Mouse (Mus musculus) cerebellum, postnatal 36 days (tissue): ENCODE measurements around the gene Pde1c.

ENCODE experiments used
- DNase-seq, 2 experiments: peaks; one replicate each; pipeline ENCODE4 v3.0.0; 2021 to 2022; ENCODE audit warnings: mixed read lengths in 2 of 2

Gene Pde1c

DNA sequence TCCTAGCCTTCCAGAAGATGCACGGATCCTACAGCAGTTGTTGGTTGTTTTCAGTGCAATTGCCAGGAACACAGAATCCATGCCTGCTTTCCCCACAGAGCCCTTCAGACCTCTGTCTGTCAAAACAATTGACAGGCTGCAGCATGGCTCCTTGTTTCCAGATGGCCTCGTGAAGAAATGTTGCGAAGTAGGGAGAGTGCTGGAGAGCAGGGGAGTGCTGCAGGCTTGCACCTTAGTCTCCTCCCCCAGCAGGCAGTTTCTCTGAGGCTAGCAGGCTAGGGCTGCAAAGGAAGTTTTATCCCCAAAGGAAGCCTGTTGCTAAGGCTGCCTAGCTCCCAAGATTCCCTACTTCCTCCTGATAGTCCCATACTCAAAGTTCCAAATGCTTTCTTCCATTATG is 246.1 kb downstream of the Pde1c start:
- no peak for DNase-seq

DNA sequence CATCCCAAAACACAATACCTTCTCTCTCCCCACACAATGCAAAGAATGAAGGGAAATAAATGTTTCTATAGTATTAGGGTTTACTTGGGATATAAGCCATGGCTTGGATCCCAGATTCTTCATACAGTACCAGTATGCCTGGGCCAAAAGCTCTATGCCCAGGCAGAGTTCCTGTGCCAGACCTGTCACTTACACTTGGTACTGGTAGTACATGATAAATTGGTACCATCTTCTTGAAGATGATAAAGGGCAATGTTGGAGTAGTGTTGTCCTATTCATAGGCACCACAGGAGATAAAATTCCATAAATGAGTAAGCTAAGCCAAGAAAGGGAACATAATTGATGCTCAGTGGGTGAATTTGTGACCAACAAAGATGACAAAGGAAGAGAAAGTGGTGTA is 258.6 kb downstream of the Pde1c start:
- no peak for DNase-seq

DNA sequence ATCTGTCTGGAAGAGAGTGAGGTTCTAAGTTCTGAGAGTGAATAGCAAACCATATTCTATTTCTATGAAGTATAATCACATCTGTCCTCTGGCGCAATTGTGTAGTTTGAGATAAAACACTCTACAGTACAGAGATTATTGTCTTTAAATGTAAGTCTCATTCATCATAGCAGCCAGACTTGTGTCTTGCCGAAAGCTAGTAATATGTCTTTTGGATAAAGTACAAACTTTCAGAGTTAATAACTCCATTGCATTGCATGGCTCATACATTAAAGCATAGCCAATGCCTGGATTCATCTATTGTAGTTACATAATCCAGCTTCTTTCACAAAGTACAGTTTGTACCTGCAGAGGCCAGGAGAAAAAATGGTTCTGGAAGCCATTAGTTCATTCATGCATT is 262.8 kb downstream of the Pde1c start:
- DNase-seq: no peak

DNA sequence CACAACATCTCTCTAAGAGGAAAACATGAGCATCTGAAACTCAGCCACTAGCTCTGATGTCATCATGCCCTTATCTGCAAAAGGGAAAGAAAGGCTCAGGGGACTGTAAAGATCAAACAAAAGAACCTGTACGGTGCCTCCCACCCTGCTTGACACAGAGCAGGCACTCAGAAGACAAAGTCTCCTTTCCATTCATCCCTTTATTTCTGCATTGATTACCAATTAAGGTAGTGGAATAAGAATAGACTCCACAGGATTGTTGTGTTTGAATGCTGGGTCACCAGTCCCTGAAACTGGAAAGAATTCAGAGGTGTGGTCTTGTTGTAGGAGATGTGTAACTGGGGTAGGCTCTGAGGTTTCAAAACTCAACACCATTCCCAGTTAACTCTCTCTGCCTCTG is 276.7 kb downstream of the Pde1c start:
- DNase-seq: no peak

DNA sequence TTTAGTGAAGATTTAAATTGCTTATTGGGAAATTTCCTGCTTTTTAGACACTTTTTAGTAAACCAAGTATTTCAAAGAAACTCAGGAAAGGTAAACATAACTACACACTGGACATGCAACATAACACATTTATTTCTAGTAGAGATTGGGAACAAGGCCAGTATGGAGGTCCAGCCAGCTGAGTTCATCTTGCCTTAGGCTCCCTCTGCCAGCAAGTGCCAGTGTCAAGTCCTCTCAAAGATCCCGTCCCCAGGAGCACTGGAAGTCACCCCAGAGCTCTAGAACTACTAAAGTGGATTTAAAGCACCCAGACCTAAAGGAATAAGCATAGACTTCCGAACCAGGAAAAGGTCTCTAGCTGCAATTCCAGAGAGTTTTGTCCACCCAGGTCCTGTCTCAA is 279.6 kb downstream of the Pde1c start:
- DNase-seq: peak; percentile 11 to 31

DNA sequence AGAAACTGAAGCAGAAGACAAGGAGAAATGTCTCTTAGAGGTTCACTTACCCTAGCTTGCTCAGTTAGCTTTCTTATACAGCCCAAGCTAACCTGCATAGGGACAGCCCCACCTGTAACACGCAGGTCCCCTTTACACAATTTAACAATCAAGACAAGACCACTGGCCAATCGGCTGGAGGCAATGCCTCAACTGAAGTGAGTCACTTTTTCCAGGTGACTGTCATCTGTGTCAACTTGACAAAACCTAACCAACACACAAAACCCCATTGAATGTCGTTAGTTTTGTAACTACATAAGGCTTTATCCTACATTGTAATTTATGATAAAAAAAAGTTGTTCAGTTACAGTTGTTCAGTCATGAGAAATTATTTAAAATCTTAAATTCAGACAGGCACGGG is 284.1 kb downstream of the Pde1c start:
- DNase-seq: no peak

DNA sequence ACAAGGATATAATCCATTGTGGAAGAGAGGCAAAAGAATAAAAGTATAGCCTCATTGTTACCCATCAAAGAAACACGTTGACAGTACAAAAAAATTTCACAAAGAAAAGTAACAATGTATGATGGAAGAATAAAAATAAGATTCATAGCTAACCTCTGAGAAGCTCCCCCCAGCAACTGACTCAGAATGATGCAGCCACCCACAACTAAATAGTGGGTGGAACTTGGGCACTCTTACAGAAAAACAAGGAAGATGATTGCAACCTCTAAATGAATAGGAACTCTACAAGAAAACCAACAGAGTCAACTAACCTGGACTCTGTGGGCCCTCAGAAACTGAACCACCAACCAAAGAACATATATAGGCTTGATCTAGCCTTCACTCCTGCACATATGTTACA is 293.4 kb downstream of the Pde1c start:
- no peak for DNase-seq

DNA sequence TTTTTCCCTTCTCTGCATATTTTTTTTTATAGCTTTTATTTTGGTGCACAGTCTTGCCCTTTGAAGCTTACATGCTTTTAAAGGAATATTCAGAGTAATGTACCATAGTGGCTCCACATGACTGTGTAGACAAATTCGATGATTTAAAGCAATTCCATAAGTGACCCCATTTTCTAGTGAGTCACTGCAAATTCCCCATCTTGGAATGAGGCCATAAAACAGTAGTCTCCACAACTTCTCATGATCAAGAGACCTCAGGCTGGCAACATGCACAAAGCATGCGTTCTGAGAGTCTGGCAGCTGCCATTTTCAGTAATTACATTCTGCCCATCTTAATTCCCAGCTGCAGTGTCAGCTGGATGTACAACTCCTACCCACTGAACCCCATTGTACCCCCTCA is 297.2 kb downstream of the Pde1c start:
- no peak for DNase-seq

DNA sequence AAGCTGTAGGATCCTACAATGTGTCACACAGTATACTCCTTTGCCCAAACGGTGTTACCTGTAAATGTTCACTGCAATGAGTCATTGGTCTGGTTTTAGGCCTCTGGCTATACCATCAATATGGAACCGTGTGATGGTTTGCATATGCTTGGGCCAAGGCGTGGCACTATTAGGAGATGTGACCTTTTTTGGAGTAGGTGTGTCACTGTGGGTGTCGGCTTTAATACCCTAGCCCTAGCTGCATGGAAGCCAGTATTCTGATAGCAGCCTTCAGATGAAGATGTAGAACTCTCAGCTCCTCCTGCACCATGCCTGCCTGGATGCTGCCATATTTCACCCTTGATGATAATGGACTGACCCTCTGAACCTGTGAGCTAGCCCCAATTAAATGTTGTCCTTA is 304.4 kb downstream of the Pde1c start:
- no peak for DNase-seq

DNA sequence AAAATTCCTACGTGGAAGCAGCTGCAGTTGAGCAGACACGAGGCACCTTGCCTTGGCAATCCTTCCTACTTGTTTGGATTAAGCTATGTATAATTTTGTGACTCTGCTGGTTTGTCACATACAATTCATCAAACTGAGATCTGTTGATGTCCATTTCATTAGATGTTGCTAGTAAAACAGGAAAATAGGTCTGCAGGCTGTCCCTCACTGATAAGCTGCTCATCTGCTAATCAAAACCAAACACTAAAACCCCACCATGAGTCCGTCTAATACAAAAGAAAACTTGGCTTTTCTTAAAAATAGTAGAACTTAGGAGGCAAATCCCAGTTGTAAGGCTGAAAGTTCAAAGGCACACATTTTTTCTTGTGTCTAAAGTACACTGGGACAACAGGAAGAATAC is 308.8 kb downstream of the Pde1c start:
- DNase-seq: no peak

DNA sequence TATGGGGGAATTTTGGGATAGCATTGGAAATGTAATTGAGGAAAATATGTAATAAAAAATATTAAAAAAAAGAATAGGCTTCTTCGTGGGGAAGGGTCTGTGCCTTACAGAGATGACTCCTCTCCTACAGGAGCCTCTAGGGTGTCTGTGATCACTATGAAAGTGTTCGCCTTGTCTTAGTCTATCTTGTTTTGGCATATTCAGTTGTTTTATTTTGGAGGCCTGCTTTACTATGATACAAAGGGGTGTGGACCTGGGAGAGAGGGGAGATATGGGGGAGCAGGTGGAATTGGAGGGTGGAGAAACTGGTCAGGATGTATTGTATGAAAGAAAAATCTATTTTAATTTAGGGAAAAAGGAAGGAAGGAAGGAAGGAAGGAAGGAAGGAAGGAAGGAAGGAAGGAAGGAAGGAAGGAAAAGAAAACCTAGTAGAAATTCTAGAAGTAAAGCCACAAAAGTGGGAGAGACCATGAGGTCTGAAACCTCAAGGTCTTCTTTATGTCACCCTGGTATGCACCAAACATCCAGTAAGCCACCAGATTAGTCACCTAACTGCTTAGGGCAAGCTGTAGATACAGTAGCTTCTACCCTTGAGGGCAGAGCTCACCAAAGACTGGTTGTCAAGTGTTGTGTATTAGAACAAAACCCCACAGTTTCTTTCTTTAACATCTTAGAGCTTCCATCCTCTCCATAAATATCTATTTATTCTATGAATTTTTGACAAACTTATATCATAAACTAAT is 311.2 kb downstream of the Pde1c start:
- no peak for DNase-seq

DNA sequence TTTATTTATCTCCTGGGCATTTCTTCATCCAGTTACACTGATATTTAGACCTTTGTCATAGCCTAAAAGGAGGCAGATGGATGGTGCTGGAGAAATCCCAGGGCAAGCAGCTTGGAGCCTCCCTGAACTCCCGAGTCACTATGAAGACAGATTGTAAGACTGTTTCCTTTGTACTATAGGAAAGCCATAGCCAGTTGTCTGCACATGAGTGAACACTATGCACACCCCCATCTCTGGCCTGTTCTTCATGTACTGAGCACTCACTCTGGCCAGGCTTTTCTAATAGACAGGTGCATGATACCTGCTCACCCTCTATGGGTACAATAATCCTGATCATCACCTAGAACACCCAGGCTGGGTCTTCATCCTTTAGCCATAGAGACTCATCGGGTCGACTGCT is 318.8 kb downstream of the Pde1c start:
- DNase-seq: peak; percentile 55 to 62

DNA sequence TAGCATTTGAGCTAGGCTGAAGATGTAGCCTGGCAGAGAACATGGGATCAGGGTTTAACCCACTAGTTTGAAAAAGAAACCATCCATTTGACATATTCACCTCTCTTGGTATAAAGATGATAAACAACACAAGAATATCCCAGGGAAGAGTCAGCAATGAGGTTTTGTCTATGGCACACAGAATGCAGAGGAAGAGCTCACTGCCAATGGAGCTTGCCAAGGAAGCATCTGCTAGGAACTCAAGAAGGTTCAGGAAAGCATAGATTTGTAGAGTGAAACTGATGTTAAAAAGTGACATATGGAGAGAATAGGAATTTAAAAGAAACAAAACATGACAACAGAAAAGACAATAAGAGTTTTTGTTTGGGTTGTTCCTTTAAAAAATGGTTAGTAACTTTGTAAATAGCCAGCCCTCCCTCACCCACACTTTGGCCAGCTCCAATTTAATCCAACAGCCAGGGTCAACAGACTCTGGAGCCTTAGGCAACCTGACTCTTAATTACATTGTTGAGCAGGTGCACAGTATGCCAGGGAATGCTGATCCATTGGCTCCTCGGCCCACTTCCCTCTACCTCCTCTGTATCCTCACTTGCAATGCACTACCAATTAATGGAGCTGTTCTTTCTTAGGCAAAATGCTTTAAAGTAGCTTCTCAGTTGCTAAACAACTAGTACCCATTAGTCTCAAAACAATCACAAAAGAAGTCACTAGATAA is 377.3 kb downstream of the Pde1c start:
- DNase-seq: peak in 1 of 2 experiments; percentile 23

DNA sequence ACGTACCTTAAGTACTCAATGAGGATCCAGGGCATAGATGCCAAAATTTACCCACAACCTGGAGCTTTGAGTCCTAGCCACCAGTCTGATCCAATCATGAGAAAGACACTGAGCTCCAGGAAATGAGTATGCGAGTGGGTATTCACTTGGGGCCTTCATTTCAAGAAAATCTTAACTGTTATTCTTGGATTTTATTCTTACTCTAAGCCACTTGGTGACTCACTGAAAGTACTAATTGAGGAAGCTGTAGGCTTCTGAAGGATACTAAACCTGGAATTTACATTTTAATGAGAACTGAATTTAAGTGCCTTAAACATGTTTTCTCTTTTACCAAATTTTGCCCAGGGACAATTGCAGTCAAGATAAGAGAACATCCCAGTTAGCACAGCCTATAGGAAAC is 392.4 kb downstream of the Pde1c start:
- no peak for DNase-seq

DNA sequence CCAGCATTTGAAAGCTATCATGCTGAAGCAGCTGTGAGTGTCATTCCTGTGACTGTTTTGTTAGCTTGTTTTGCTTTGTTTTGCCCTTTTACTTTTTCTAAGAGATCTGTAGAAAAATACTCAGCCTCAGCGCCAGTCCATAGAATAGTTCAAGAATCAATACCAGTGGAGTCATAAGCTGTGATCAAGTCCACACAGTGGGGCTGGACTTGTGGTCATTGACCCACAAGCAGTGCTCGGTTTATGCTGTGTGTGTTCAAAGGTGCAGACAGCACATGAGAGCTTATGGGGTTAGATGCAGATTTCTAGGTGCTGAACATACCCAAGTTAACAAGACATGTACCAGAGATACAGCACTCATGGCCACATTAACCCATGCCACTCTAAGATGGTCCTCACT is 396.7 kb downstream of the Pde1c start:
- no peak for DNase-seq

DNA sequence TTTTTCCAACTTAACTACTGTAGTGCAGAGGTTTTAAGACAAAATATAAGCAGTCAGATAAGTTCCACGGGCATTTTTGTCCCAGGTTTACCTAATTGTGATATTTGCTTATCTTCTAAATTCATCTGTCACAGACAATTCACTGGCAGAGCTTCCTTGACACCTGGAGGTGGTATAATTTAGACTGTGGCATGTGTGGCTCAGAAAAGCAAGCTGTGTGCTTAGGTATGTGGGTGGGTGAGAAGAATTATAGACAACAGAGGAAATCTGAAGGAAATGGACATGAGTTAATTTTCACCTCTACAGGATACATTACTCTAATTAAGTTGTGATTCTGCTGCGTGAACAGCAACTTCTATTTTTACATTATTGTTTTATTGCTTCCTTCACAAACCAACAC is 400.2 kb downstream of the Pde1c start:
- peak in 1 of 2 experiments; percentile 34 for DNase-seq

DNA sequence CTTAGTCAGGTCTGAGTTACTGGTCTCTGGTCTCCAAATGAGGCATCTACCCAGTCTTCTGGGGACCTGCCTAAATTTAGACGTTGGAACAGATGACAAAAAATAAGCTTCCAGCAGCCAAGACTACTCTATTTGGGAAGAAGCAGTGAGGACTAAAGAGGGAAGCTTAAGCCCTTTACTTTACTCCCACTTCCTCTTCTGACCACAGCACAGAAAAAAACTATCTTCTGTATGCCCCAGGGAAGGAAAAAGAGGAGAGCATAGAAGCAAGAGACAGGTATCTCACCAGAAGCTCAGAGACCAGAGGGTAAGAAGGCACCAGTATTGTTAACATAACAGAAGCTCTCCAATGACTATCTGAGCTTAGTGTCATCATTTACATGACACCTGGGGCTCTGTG is 410.7 kb downstream of the Pde1c start:
- DNase-seq: no peak

DNA sequence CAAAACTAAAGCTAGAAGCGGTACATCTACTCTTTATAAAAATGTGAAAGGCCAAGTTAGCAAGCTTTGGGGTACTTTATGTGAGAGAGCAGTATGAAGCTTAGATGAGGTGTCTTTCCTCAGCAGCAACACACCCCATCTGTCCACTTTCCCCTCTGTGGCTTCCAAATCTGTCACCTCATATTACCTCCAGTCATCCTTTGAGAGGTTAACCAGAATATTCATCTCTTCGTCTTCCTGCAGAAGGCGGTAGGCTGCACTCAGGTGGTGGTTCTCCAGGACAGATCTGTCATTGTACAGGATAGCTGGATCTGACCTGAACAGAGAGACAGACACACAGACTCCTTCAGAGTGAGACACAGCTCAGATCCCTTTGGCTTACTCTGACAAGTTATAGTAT is 412.1 kb downstream of the Pde1c start:
- DNase-seq: peak; percentile 21 to 40

DNA sequence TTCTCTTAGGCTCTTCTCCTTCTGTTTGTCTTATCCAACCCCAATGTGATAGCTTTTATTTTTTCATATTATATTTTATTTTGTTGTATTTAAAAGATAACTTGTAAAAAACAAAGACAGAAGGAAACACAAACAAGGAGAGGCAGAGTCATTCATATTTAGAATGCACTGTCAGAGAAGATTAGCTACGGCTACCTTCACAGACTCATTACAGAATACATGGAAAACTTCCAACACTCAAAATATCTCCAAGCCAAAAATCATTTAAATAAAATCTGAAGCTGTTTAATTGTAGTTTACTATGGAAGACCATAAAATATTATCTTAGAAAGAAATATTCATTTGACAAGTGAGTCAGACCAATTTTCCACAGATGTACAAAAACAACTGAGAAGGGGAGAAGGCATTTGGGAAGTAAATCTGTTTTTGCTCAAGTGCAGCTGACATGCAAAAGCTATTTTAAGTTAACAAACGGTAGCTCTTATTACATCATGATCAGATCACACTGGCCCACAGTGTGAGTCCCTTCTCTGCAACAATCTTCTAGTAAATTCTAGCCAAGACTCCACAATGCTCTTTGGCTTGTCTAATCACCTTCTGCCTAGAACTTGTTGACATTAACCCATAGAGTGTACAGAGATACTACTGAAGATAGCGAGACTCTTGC is 438.3 kb downstream of the Pde1c start:
- DNase-seq: peak in 1 of 2 experiments; percentile 38

DNA sequence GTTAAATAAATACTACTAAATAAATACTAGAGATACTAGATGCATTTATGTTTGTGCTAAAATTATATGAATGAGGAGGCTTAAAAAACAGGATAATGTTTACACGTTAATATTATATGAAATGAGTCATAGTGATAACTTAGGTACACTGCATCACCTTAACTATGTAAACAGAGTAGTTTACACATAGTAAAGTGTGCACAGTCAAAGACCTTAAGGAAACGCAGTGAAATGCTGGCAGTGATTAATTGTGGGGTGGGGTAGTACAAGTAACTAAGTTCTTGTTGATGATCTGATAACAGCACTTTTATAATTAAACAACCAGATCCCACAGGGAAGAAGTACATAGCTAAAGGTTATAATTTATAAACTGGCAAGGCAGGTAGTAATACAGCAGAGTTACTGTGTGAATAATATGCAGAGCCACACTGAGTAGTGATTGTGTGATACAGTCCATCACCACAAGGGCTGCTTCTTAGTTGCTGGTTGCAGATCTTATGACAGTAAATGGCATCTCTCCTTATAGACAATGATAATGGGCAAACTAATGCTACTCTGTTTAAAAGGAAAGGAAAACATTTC is 469.3 kb downstream of the Pde1c start:
- no peak for DNase-seq

DNA sequence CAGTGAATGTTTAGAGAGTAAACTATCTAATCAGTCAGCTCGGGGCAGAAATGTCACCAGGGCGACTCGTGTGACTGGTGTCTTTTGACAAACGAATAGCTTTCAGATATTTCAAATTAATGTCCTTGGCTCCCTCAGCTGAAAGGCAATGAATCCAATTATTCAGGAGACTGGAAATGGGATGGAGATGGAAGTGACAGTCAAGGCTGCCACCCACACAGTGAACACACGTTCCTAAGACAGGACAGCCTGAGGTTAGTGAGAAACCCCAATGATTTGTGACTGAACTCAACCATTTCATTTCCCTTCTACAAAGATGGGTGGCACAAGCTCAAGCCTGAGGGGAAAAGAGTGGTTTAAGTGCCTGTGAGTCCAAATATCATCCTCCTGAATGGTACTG is 470.5 kb downstream of the Pde1c start:
- DNase-seq: no peak

DNA sequence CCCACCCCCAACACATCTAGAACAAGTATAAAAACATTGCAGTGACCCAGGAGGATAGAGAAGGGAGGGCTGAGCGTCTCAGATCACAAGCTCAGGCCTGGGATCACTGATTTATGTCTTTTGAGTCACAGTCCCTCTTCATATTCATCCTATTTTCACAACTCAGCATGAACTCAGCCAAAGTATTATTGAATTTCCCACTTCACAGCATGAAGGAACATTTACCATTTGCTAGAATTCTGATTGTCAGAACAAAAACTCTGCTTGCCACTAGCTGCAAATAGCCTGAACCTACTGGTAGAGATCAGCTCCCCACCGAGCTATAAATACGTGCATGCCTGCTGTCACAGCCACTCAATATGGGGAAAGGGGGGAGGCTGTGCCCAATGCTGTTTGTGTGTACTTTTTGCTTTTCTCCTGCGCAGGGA is 492.5 kb downstream of the Pde1c start:
- peak; percentile 20 to 34 for DNase-seq

DNA sequence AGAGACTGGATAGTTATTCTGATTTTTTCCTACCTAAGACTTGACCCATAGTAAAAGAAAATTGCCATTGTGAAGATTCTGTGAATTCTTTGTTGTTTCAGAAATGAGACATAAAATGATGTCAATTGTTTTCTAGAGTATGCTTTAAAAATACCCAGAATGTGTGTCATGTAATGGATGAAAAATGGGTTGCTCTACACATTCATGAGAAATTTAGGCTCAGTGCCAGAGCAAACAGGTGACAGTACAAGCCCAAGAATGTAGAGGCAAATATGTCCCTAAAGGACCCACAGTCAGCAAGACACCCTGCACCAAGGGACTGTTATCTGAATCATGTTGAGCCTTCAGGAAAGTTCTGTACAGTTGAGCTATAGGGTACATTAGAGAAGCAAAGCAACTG is 500.4 kb downstream of the Pde1c start:
- no peak for DNase-seq
